Mouse (Mus musculus) macrophage (primary cell): ENCODE measurements around the gene Sec14l1. TPM values are rescaled to one million over a fixed set of nuclear protein-coding genes. Genes with fewer than 3 reads are reported as not detected.
"Not testable (repeated sequence)": the region's sequence is repeated elsewhere in the genome, so short reads cannot be mapped to it uniquely, and the experiment has no call there.

ENCODE experiments used
- H3K27ac ChIP-seq: fragments of 350-480 bp; formaldehyde crosslinking; 2 replicates; pipeline ENCODE4 v1.9.0; 2021
- H3K36me3 ChIP-seq: fragments of 350-480 bp; formaldehyde crosslinking; 2 replicates; pipeline ENCODE4 v1.9.0; 2021; ENCODE audit errors: inconsistent target
- H3K4me3 ChIP-seq: fragments of 350-480 bp; formaldehyde crosslinking; 2 replicates; pipeline ENCODE4 v1.9.0; 2021; ENCODE audit errors: inconsistent target
- H3K79me2 ChIP-seq: fragments of 350-480 bp; formaldehyde crosslinking; 2 replicates; pipeline ENCODE4 v1.9.0; 2021; ENCODE audit errors: inconsistent target
- WGBS: methylation state at CpG from one replicate; pipeline ENCODE4 v1.1.7; 2026; ENCODE audit warnings: inconsistent platforms; ENCODE audit not compliant: missing documents; 5-methylcytosine and 5-hydroxymethylcytosine counted together
- polyA plus RNA-seq: library from polyadenylated mRNA; stranded (reverse); fragments of 250-400 nt; gene quantifications from 3 replicates; pipeline ENCODE4 v1.2.4, GENCODE M21; 2018; ENCODE audit warnings: inconsistent platforms
- total RNA-seq, 78 experiments: library from RNA; depleted of rRNA; stranded (reverse); fragments of 250-400 nt; gene quantifications; 1 replicate in 9 of 78; 2 replicates in 24 of 78; 3 replicates in 43 of 78; 4 replicates in 2 of 78; pipeline ENCODE4 v1.2.4; 2018; ENCODE audit warnings: inconsistent platforms in 56 of 78

The Sec14l1 gene
- total RNA-seq (2018; cell fraction: chromatin; rRNA removed) = 100 to 1,000 TPM in 16 of 26 experiments, 10 to 100 TPM in 10; 25.1 to 225 (median 124) TPM
- 100 to 1,000 TPM in 18 of 26 experiments, 10 to 100 TPM in 8; 50.1 to 156 (median 113) TPM for total RNA-seq (2018; cell fraction: cytosol; rRNA removed)
- total RNA-seq (2018; cell fraction: nucleus; rRNA removed) = 100 to 1,000 TPM in 13 of 26 experiments, 10 to 100 TPM in 13; 32.0 to 183 (median 99.2) TPM
- 81.5 to 112 TPM (median 87.8 TPM) in 3 replicates for polyA plus RNA-seq

DNA sequence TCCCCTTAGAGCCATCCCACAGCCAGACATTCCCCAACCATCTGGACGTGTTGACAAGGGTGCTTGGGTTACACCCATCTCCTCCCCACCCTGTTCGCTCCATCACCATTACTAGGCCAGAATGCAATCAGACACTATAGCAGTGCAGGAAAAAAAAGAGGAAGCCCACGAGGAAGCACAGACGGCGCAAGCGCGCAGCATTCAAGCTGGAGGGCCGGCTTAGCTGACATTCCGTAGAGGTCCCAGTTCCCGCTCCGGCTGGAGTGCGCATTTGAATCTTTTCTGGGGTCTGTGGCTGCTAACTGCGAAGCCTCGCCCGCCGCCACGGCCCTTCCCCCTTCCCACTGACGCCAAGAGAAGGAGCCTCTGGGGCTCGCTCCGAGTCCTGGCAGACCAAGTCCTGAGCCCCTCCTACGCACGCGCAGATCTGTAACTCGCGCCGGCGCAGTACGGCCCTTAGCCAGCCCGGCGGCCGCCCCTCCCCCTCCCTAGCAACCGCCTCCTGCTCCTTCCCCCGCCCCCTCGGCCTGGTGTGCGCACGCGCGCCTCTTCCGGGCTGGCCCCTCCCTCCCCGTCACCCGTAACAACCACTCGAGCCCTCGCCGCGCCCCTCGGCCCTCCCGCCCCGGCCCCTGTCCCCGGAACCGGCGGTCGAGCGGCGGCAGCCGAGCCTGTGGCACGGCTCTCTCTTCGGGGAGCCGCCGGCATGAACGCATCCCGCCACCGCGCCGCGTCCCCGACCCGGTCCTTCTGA, at the start of gene Sec14l1:
Sec14l1 (plus strand) TSS at position 577 of the 754 bp plus-strand sequence.
- H3K36me3 ChIP-seq = peaks cover 11% of the 10 kb centered on the region; the same call in 1 of the 2 replicates
- H3K27ac ChIP-seq = peak within 1 kb of the TSS; percentile 98
- H3K79me2 ChIP-seq = peaks cover 54% of the 10 kb centered on the region
- H3K4me3 ChIP-seq = peak within 1 kb of the TSS; percentile 89
- WGBS = 2% methylated on average over 42 of the region's 67 CpGs

- WGBS = 80% methylated on average over 4 of the region's 5 CpGs
- not testable (repeated sequence) for H3K27ac ChIP-seq, H3K36me3 ChIP-seq, H3K79me2 ChIP-seq, H3K4me3 ChIP-seq
These were observed 49.4 kb upstream of the Sec14l1 start for GRCm38 (mm10) chr11:117065602-117066001.

DNA sequence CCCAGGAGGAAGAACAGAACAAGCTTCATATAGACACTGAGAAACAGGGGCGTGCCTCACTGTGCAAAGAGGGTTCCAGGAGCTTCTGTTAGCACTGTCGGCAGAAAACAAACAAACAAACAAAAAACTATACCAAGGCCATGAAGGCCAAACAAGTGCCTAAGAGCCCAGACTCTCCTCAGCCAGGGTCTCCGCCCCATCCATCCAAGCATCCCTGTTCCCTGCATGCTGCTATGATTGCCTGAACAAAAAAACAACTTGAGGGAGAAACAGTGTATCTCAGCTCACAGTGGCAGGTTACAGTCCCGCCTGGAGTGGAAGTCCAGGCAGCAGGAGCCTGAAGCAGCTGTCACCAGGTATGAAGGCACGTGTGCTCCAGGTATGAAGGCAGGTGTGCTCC, 48.2 kb upstream of the Sec14l1 start:
- WGBS = 71% methylated on average over 4 of the region's 5 CpGs
- Histone ChIP-seq H3K79me2 (no peaks in the 10 kb centered on the region), H3K27ac (no peak overlapping the region), H3K4me3 (no peak overlapping the region), H3K36me3 (no peaks in the 10 kb centered on the region)

DNA sequence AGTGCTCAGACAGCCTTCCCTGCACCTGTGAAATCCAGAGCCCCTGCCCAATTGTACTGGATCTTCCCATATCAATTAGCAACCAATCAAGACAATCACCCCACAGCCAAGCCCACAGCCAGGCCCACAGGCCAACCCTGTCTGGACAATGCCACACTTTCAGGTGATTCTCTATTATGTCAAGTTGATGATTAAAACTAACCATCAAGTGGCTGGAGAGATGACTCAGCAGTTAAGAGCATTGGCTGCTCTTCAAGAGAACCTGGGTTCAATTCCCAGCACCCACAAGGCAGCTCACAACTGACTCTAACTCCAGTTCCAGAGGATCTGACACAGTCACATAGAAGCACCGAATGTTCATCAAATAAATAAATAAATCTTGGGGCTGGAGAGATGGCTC, 46.6 kb upstream of the Sec14l1 start:
- no peak overlapping the region for H3K27ac ChIP-seq
- H3K36me3 ChIP-seq = no peaks in the 10 kb centered on the region
- 90% methylated on average over 1 of the region's 1 CpGs for WGBS
- no peak overlapping the region for H3K4me3 ChIP-seq
- no peaks in the 10 kb centered on the region for H3K79me2 ChIP-seq

- Histone ChIP-seq H3K79me2 (no peaks in the 10 kb centered on the region), H3K4me3 (no peak overlapping the region), H3K27ac (no peak overlapping the region), H3K36me3 (no peaks in the 10 kb centered on the region)
- WGBS = 47% methylated on average over 1 of the region's 3 CpGs
These were observed 45.9 kb upstream of the Sec14l1 start for GRCm38 (mm10) chr11:117069027-117069426.

DNA sequence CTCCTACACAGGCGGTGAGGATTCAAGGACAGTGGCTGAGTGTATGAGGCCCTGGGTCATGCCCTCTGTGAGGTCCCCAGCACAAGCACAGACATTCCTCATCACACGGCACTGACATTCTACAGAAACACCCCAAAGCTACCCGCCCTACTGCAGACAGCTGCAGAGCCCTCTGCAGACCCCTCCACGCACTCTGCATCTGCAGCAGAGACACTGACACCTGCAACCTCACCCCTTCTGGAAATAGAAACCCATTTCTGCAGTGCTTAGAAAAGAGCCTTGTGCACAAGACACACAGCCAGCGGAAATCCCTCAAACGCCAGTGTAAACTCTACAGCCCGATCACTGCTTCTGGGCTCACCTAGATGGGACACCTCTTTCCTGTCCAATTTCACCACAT, 44.3 kb upstream of the Sec14l1 start:
- H3K27ac ChIP-seq = no peak overlapping the region
- H3K4me3 ChIP-seq = no peak overlapping the region
- H3K79me2 ChIP-seq = no peaks in the 10 kb centered on the region
- no peaks in the 10 kb centered on the region for H3K36me3 ChIP-seq
- 97% methylated on average over 7 of the region's 7 CpGs for WGBS

DNA sequence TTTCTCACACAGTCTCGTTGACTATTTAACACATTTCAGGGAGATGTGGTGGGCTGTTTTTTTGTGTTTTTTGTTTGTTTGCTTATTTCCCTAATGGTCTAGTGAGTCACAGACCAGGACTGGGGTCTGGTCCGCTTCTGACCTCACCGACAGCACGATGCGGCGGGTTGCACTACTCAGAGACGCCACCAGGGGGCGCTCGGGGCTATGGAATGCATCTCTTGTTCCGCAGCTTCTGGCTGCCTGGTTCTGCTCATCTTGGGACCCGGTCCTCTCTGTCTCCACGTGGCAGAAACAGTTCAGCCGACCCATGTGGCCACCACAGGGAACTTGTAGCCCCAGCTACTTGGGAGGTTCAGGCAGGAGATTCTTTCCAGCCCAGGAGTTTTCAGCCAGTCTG, 42.8 kb upstream of the Sec14l1 start:
- Histone ChIP-seq H3K4me3 (no peak overlapping the region), H3K79me2 (peaks cover 5% of the 10 kb centered on the region), H3K36me3 (no peaks in the 10 kb centered on the region), H3K27ac (no peak overlapping the region)
- 3% methylated on average over 13 of the region's 13 CpGs for WGBS

DNA sequence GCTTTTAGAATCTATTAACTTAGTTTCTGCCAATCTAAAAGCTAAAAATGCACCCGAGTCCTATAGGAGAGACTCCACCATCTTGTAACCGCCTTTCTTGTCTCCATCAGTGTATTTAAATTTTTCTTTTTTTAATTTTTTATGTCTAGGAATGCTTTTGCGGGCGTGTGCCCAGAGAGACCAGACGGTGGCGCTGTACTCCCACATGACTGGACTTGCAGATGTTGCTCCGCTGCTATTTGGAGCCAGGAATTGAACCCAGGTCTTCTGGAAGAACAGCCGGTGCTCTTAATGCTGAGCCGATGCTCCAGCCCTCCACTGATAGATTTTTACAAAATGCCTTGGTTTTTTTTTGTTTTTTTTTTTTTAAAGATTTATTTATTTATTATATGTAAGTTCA, 41.5 kb upstream of the Sec14l1 start:
- peaks cover 4% of the 10 kb centered on the region; the same call in 1 of the 2 replicates for H3K36me3 ChIP-seq
- WGBS = 95% methylated on average over 9 of the region's 9 CpGs

DNA sequence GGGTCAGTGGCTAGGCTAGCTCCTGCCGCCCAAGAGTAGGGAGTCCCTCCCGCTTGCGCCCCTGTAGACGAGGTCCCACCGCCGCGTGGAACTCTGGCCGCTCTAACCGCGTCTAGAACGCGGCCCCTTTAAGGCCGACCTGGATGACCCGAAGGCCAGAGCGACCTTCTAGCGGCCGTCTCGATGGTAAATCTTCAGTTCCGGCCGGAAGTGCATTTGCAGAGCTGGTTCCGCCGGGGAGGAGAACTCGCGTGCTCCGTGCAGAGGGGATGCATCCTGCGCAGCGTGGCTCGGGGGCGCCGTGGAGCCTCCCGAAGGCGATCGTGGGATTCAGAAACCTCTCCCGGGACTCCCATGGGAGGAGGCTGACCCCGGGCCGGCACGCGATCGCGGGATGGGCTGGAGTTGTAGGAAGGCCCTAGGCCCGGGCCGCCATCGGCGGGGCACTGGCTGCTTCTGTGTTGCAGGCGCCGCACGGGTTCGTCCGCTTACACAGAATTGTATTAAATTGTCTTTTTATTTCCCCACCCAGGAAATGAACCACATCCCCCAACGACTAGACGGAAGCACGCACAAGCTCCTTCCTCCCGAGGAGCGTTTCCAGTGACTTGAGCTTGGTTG, 38.3 kb upstream of the Sec14l1 start:
- H3K27ac ChIP-seq = peak overlapping the region; percentile 74
- under 1% methylated on average over 54 of the region's 54 CpGs for WGBS
- peak overlapping the region; percentile 94 for H3K4me3 ChIP-seq

More for the DNA sequence above, 41.5 kb upstream of the Sec14l1 start:
- peaks cover 18% of the 10 kb centered on the region for H3K79me2 ChIP-seq
- no peak overlapping the region for H3K27ac ChIP-seq
- H3K4me3 ChIP-seq = no peak overlapping the region

GRCm38 (mm10) chr11:117077227-117077626, 37.7 kb upstream of the Sec14l1 start:
- peaks cover 23% of the 10 kb centered on the region for H3K36me3 ChIP-seq
- peaks cover 51% of the 10 kb centered on the region for H3K79me2 ChIP-seq
- 6% methylated on average over 8 of the region's 8 CpGs for WGBS
- H3K4me3 ChIP-seq = peak overlapping the region; percentile 94
- H3K27ac ChIP-seq = peak overlapping the region; percentile 74

More for the DNA sequence above, 38.3 kb upstream of the Sec14l1 start:
- Histone ChIP-seq H3K36me3 (peaks cover 23% of the 10 kb centered on the region), H3K79me2 (peaks cover 46% of the 10 kb centered on the region)

DNA sequence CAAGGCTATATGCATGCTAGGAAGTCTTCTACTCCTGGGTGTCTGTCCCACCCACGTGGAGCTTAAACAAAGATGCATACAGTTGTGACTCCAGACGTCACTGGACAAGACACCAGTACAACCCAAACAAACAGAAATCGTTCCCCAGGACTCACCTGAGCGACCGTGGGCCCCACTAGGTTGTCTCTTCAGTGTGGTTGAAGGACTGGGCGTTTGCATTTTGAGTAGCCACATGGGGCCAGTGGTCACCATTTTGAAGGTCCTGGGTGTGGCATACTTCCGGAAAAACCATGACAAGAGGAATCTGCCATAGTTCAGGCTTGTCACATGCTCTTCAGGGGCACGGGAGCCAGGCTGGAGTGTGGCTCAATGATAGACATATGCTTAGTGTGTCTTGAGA, 37.1 kb upstream of the Sec14l1 start:
- peaks cover 23% of the 10 kb centered on the region for H3K36me3 ChIP-seq
- H3K4me3 ChIP-seq = peak overlapping the region; percentile 94
- H3K27ac ChIP-seq = peak overlapping the region; percentile 74
- peaks cover 56% of the 10 kb centered on the region for H3K79me2 ChIP-seq
- WGBS = 75% methylated on average over 5 of the region's 8 CpGs

- H3K36me3 ChIP-seq = peaks cover 23% of the 10 kb centered on the region
- H3K27ac ChIP-seq = peak overlapping the region; percentile 74
- peaks cover 56% of the 10 kb centered on the region for H3K79me2 ChIP-seq
- 92% methylated on average over 12 of the region's 12 CpGs for WGBS
- H3K4me3 ChIP-seq = peak overlapping the region; percentile 94; the same call in 1 of the 2 replicates
These were observed 36.2 kb upstream of the Sec14l1 start for GRCm38 (mm10) chr11:117078637-117079240.

DNA sequence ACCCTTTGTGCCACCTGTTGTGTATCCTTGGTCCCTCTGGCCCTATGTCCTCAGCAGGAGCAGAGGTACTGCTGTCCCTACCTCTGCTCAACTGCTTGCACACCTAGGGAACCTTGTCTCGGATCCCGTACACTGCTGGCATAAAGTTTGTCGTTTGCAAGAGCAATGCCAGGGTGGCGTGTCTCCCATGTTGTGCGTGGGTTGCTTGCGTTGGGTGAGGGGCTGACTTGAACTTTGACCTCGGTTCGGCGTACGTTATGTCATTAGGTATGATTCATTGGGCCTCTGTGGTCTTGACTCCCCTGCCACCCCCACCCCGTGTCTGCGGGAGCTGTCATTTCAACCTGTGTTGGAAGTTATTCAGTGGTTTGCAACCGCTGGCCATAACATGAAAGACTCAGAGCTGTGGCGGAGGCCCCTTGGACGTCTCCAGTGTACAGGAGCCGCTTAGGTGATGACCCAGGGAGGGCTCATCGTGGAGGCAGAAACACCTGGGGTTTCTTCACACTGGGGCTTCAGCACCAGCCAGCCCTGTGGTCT, 35.2 kb upstream of the Sec14l1 start:
- WGBS = 89% methylated on average over 17 of the region's 17 CpGs
- Histone ChIP-seq H3K4me3 (no peak overlapping the region), H3K79me2 (peaks cover 56% of the 10 kb centered on the region), H3K27ac (no peak overlapping the region), H3K36me3 (peaks cover 23% of the 10 kb centered on the region)

DNA sequence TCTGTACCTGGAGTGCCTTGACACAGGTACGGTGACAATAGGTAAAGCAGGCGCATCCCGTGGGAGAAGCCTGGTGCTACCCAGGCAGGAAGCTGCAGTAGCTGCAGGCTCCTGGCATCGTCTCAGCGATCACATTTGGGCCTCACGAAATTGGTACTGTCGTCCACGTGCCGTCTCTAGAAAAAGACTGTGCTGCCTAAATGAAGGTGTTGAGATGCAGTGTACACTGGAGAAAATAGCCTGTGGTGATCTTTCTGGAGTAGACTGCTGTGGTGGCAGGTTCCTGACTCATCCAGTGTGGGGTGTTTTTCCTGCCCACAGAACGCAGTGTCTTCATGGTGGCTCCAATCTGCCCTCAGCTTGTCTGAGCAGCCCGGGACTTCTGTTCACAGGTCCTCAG, 34.8 kb upstream of the Sec14l1 start:
- no peak overlapping the region for H3K4me3 ChIP-seq
- peaks cover 56% of the 10 kb centered on the region for H3K79me2 ChIP-seq
- no peak overlapping the region for H3K27ac ChIP-seq
- WGBS = 90% methylated on average over 11 of the region's 11 CpGs
- H3K36me3 ChIP-seq = peaks cover 23% of the 10 kb centered on the region
